Mouse (Mus musculus) liver, embryonic 12.5 days (tissue): ENCODE data around the gene Appbp2. TPM values are rescaled to one million over a fixed set of nuclear protein-coding genes. Genes with fewer than 3 reads are reported as not detected.
A peak's percentile ranks its signal among the peaks of the same experiment; 100 is the strongest.
"Not testable (repeated sequence)": the region's sequence is repeated elsewhere in the genome, so short reads cannot be mapped to it uniquely, and the experiment has no call there.

Experiments used
- ATAC-seq: fragments of 200-750 bp; cut with Nextera tagmentation; 2 replicates; pipeline ENCODE4 v1.8.0; 2017; ENCODE audit warnings: moderate number of reproducible peaks, mild to moderate bottlenecking, moderate library complexity
- H3K27ac ChIP-seq: fragments of 300-500 bp; sonication (generic); 2 replicates; pipeline ENCODE4 v1.5.1; 2016; ENCODE audit warnings: mild to moderate bottlenecking
- H3K27me3 ChIP-seq: fragments of 300-500 bp; sonication (generic); replicated peaks from 2 replicates; pipeline ENCODE4 v1.6.1; 2016; ENCODE audit warnings: mild to moderate bottlenecking, moderate library complexity
- H3K36me3 ChIP-seq: fragments of 300-500 bp; sonication (generic); 2 replicates; pipeline ENCODE4 v1.6.1; 2016; ENCODE audit warnings: mild to moderate bottlenecking, moderate library complexity
- H3K4me1 ChIP-seq: fragments of 300-500 bp; sonication (generic); 2 replicates; pipeline ENCODE4 v1.6.1; 2016
- H3K4me2 ChIP-seq: fragments of 300-500 bp; sonication (generic); 2 replicates; pipeline ENCODE4 v1.6.1; 2016; ENCODE audit warnings: mild to moderate bottlenecking, moderate library complexity
- H3K4me3 ChIP-seq: fragments of 300-500 bp; sonication (generic); 2 replicates; pipeline ENCODE4 v1.5.1; 2016; ENCODE audit warnings: mild to moderate bottlenecking, moderate library complexity
- H3K9ac ChIP-seq: fragments of 300-500 bp; sonication (generic); 2 replicates; pipeline ENCODE4 v1.6.1; 2016; ENCODE audit warnings: mild to moderate bottlenecking, moderate library complexity
- H3K9me3 ChIP-seq: fragments of 300-500 bp; sonication (generic); replicated peaks from 2 replicates; pipeline ENCODE4 v1.6.1; 2016; ENCODE audit warnings: mild to moderate bottlenecking, moderate library complexity
- WGBS: fragments of 180-500 bp; shearing (Covaris S2); methylation state at CpG from one replicate; pipeline ENCODE4 v1.1.7; 2016; ENCODE audit not compliant: insufficient replicate concordance; 5-methylcytosine and 5-hydroxymethylcytosine counted together
- polyA plus RNA-seq: library from polyadenylated mRNA; unstranded; fragments of >200 nt; fragmentation: Nextera tagmentation; extraction: Ambion mirVana; gene quantifications from 2 replicates; pipeline ENCODE4 v1.2.1, GENCODE M21; 2016

Appbp2 gene
- polyA plus RNA-seq, 1 experiment from 2014 or later = 22.9 TPM

- H3K9ac ChIP-seq = peak overlapping the region; percentile 67
- H3K27ac ChIP-seq = no peak overlapping the region
- no peaks in the 10 kb centered on the region for H3K27me3 ChIP-seq
- WGBS = 34% methylated on average over 13 of the region's 13 CpGs
- 0 out of 2 replicates have a peak, but pooled peaks have one; percentile 14 for ATAC-seq
- peaks cover 15% of the 10 kb centered on the region for H3K4me1 ChIP-seq
- H3K4me3 ChIP-seq = peak overlapping the region; percentile 51
- H3K36me3 ChIP-seq = peaks cover 4% of the 10 kb centered on the region
- no peaks in the 10 kb centered on the region for H3K9me3 ChIP-seq
- peak overlapping the region; percentile 73 for H3K4me2 ChIP-seq
Observed at GRCm38 (mm10) chr11:85183284-85183779, 51.6 kb downstream of the Appbp2 start.

GRCm38 (mm10) chr11:85182617-85183283, 52.2 kb downstream of the Appbp2 start:
- Histone ChIP-seq H3K4me2 (peak overlapping the region; percentile 73), H3K4me1 (peaks cover 17% of the 10 kb centered on the region), H3K4me3 (peak overlapping the region; percentile 51), H3K27ac (peak overlapping the region; percentile 23), H3K27me3 (no peaks in the 10 kb centered on the region; the same call in 1 of the 2 replicates), H3K36me3 (0 out of 2 replicates have a peak, but pooled peaks cover 2% of the 10 kb centered on the region), H3K9me3 (no peaks in the 10 kb centered on the region), H3K9ac (peak overlapping the region; percentile 67)
- WGBS = 4% methylated on average over 20 of the region's 20 CpGs
- ATAC-seq = peak; percentile 82

- H3K9me3 ChIP-seq = no peaks in the 10 kb centered on the region
- peaks cover 17% of the 10 kb centered on the region for H3K4me1 ChIP-seq
- no peaks in the 10 kb centered on the region for H3K36me3 ChIP-seq
- no peak overlapping the region for H3K27ac ChIP-seq
- 57% methylated on average over 4 of the region's 4 CpGs for WGBS
- H3K4me3 ChIP-seq = no peak overlapping the region
- no peaks in the 10 kb centered on the region; the same call in 1 of the 2 replicates for H3K27me3 ChIP-seq
- no peak overlapping the region for H3K9ac ChIP-seq
- no peak for ATAC-seq
- H3K4me2 ChIP-seq = no peak overlapping the region
Observed at GRCm38 (mm10) chr11:85178413-85178812, 56.5 kb downstream of the Appbp2 start.

GRCm38 (mm10) chr11:85177761-85178160, 57.2 kb downstream of the Appbp2 start:
- peaks cover 10% of the 10 kb centered on the region for H3K4me1 ChIP-seq
- H3K36me3 ChIP-seq = no peaks in the 10 kb centered on the region
- no peaks in the 10 kb centered on the region; the same call in none of the 2 replicates for H3K27me3 ChIP-seq
- H3K9me3 ChIP-seq = no peaks in the 10 kb centered on the region
- ATAC-seq = no peak
- H3K4me2 ChIP-seq = no peak overlapping the region
- H3K4me3 ChIP-seq = no peak overlapping the region
- 62% methylated on average over 6 of the region's 6 CpGs for WGBS
- H3K27ac ChIP-seq = no peak overlapping the region
- H3K9ac ChIP-seq = no peak overlapping the region

GRCm38 (mm10) chr11:85175941-85176340, 59.0 kb downstream of the Appbp2 start:
- no peak for ATAC-seq
- H3K27ac ChIP-seq = no peak overlapping the region
- no peaks in the 10 kb centered on the region for H3K9me3 ChIP-seq
- H3K4me2 ChIP-seq = no peak overlapping the region
- H3K36me3 ChIP-seq = no peaks in the 10 kb centered on the region
- no peak overlapping the region for H3K4me3 ChIP-seq
- H3K9ac ChIP-seq = no peak overlapping the region
- peaks cover 8% of the 10 kb centered on the region for H3K4me1 ChIP-seq
- WGBS = 62% methylated on average over 3 of the region's 3 CpGs
- no peaks in the 10 kb centered on the region; the same call in none of the 2 replicates for H3K27me3 ChIP-seq

- no peak for ATAC-seq
- H3K36me3 ChIP-seq = no peaks in the 10 kb centered on the region
- H3K4me3 ChIP-seq = no peak overlapping the region
- H3K27me3 ChIP-seq = no peaks in the 10 kb centered on the region; the same call in 1 of the 2 replicates
- H3K9me3 ChIP-seq = no peaks in the 10 kb centered on the region
- H3K4me1 ChIP-seq = peaks cover 20% of the 10 kb centered on the region
- H3K27ac ChIP-seq = 0 out of 2 replicates have a peak overlapping the region, but pooled peaks have one; percentile 17
- H3K9ac ChIP-seq = peak overlapping the region; percentile 55; the same call in 1 of the 2 replicates
- peak overlapping the region; percentile 70 for H3K4me2 ChIP-seq
- 50% methylated on average over 2 of the region's 2 CpGs for WGBS
Observed at GRCm38 (mm10) chr11:85170833-85171232, 64.1 kb downstream of the Appbp2 start.

GRCm38 (mm10) chr11:85170058-85170740, 64.7 kb downstream of the Appbp2 start, which contains the start of gene 1700125H20Rik:
Gene 1700125H20Rik, plus strand, starts transcription at chr11:85170404.
- no peaks in the 10 kb centered on the region; the same call in 1 of the 2 replicates for H3K27me3 ChIP-seq
- no peaks in the 10 kb centered on the region for H3K9me3 ChIP-seq
- no peaks in the 10 kb centered on the region for H3K36me3 ChIP-seq
- peak within 1 kb of the TSS; percentile 30; the same call in 1 of the 2 replicates for H3K4me3 ChIP-seq
- WGBS = 14% methylated on average over 21 of the region's 21 CpGs
- H3K27ac ChIP-seq = peak within 1 kb of the TSS; percentile 25; the same call in 1 of the 2 replicates
- H3K4me2 ChIP-seq = peak within 1 kb of the TSS; percentile 70
- ATAC-seq = peak; percentile 95
- H3K9ac ChIP-seq = peak within 1 kb of the TSS; percentile 55
- H3K4me1 ChIP-seq = peaks cover 20% of the 10 kb centered on the region

GRCm38 (mm10) chr11:85167503-85167902, 67.4 kb downstream of the Appbp2 start:
- Histone ChIP-seq H3K9me3 (no peaks in the 10 kb centered on the region), H3K4me3 (no peak overlapping the region), H3K4me2 (no peak overlapping the region), H3K27me3 (no peaks in the 10 kb centered on the region), H3K36me3 (no peaks in the 10 kb centered on the region), H3K9ac (no peak overlapping the region), H3K4me1 (peaks cover 20% of the 10 kb centered on the region), H3K27ac (no peak overlapping the region)
- ATAC-seq = no peak
- WGBS = 43% methylated on average over 1 of the region's 1 CpGs

- Histone ChIP-seq H3K4me3 (no peak overlapping the region), H3K9ac (no peak overlapping the region), H3K4me1 (peaks cover 3% of the 10 kb centered on the region; the same call in 1 of the 2 replicates), H3K4me2 (no peak overlapping the region), H3K27ac (no peak overlapping the region), H3K36me3 (no peaks in the 10 kb centered on the region), H3K27me3 (peaks cover 2% of the 10 kb centered on the region; the same call in 1 of the 2 replicates), H3K9me3 (no peaks in the 10 kb centered on the region)
- no peak for ATAC-seq
Observed at GRCm38 (mm10) chr11:85164371-85164770, 70.6 kb downstream of the Appbp2 start.

GRCm38 (mm10) chr11:85163014-85163413, 71.9 kb downstream of the Appbp2 start:
- not testable (repeated sequence) for H3K9me3 ChIP-seq, H3K9ac ChIP-seq, ATAC-seq, H3K4me2 ChIP-seq, H3K36me3 ChIP-seq, H3K4me1 ChIP-seq, H3K4me3 ChIP-seq, H3K27ac ChIP-seq
- peaks cover 13% of the 10 kb centered on the region; the same call in 1 of the 2 replicates for H3K27me3 ChIP-seq
- WGBS = 52% methylated on average over 1 of the region's 1 CpGs

- no peaks in the 10 kb centered on the region for H3K36me3 ChIP-seq
- WGBS = 59% methylated on average over 2 of the region's 2 CpGs
- H3K27ac ChIP-seq = no peak overlapping the region
- no peak overlapping the region for H3K4me3 ChIP-seq
- H3K4me1 ChIP-seq = peaks cover 6% of the 10 kb centered on the region; the same call in 1 of the 2 replicates
- ATAC-seq = no peak
- peaks cover 19% of the 10 kb centered on the region; the same call in 1 of the 2 replicates for H3K27me3 ChIP-seq
- H3K9me3 ChIP-seq = no peaks in the 10 kb centered on the region
- H3K4me2 ChIP-seq = no peak overlapping the region
- no peak overlapping the region for H3K9ac ChIP-seq
Observed at GRCm38 (mm10) chr11:85157301-85157700, 77.6 kb downstream of the Appbp2 start.
